Mouse (Mus musculus) E14TG2a.4 (cell line): ENCODE results near the gene Gm28042.

Experiments
- CTCF ChIP-seq: conservative IDR thresholded peaks from 2 replicates; pipeline ENCODE4 v1.5.1; 2014; ENCODE audit warnings: low read length
- NANOG ChIP-seq: IDR thresholded peaks from 2 replicates; pipeline ENCODE4 v1.6.1; 2014; ENCODE audit warnings: borderline replicate concordance, low read length, mixed read lengths
- POU5F1 ChIP-seq: IDR thresholded peaks from 2 replicates; pipeline ENCODE4 v1.6.1; 2014; ENCODE audit warnings: low read length, borderline replicate concordance

- TF ChIP-seq CTCF: no peak
- no peak for TF ChIP-seq POU5F1
- TF ChIP-seq NANOG: no peak
These were observed 36.4 kb upstream of the Gm28042 start for GRCm38 (mm10) chr2:119990881-119991280.
